Mouse (Mus musculus): Measurements from ENCODE around the gene Tspan5. TPM values are rescaled to one million over a fixed set of nuclear protein-coding genes. Genes with fewer than 3 reads are reported as not detected.

The Tspan5 gene
- total and polyA plus RNA-seq, 3 experiments = 28.1 to 35.1 TPM; not detected in 1

DNA sequence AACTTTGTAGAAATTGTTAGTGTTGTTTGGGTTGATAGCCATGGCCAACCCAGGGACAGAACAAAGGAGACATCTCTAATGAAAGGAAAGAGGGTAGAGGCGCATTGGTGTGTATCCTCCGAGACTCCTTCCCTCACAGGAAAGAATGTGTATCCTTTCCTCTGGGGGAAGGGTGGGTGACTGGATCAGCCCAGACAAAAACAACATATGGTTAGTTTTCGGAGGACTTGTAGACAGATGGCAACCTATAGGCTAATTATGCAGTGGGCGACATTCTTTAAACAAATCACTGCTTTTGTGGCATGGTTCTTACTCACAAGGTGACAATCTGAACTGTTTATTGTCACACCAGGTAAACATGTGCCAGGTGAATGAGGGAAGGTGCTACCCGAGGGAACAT lies 72.5 kb downstream of the Tspan5 start:
- no peak for DNase-seq (ENCODE audit: low read depth, low spot score)
- Histone ChIP-seq H3K36me3 (ENCODE audit: control insufficient read depth in 1 of 2, insufficient read depth in 2 of 2, low read length in 2 of 2) (no peaks in the 10 kb centered on the region; a peak in 1 of 4 replicates), H3K9me3 (replicated peaks; ENCODE audit: insufficient read depth, low read length) (no peaks in the 10 kb centered on the region), H3K79me2 (ENCODE audit: control insufficient read depth, insufficient read depth, low read length, poor library complexity) (peaks cover 10% of the 10 kb centered on the region), H3K9ac (ENCODE audit: control insufficient read depth, low read depth, low read length, poor library complexity, severe bottlenecking) (no peak overlapping the region), H3K27ac (ENCODE audit: control insufficient read depth, low read depth, low read length) (no peak overlapping the region), H3K4me1 (ENCODE audit: control insufficient read depth in 1 of 2, insufficient read depth in 2 of 2, low read length in 2 of 2) (peaks cover 0 to 9% of the 10 kb centered on the region in 2 experiments; a peak in 2 of 4 replicates), H3K4me3 (ENCODE audit: control insufficient read depth in 1 of 2, insufficient read depth in 1 of 2, low read depth in 2 of 2, low read length in 2 of 2) (no peak overlapping the region), H3K27me3 (ENCODE audit: control insufficient read depth in 1 of 2, insufficient read depth in 2 of 2, low read length in 2 of 2) (no peaks in the 10 kb centered on the region)
- TF ChIP-seq RCOR1 (IDR thresholded peaks at IDR 0.05; ENCODE audit: low read depth, low read length) (no peak), ZNF384 (IDR thresholded peaks at IDR 0.05; ENCODE audit: low read depth, low read length) (no peak), SMC3 (IDR thresholded peaks at IDR 0.05; ENCODE audit: low read depth, low read length) (no peak)

DNA sequence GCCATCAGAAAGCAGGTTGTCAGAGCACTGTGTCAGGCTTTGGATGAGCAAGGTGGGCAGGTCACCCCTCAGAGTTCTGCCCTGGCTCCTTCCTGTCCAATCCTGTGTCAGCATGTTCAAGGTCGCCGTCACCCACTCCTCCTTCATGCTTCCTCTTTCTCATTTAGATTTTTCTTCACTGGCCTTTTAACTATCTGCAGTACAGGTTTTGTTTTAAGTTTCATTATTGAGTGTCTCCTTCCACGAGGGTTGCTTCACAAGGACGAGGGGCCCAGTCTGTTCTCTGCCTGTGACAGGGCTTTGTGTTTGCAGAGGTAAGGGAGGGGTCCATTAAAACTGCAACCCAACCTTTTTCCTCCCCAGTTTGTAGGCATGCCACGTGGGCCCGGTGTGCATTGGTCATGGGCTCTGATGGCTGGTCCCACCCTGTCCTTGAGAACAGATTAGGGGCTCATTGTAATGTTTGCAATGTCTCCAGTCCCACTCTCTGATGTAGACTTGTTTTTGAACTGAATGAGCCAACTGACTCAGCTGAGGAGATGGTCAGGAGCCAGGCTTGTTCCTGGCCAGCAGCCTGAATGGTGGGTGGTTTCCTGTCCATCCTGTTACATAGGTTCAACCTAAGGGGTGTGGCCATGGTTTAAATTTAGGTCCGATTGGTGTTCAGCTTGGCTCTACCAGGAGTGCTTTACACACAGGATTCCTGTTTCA lies 73.3 kb downstream of the Tspan5 start:
- Histone ChIP-seq H3K27ac (ENCODE audit: control insufficient read depth, low read depth, low read length) (no peak overlapping the region), H3K4me3 (ENCODE audit: control insufficient read depth in 1 of 2, insufficient read depth in 1 of 2, low read depth in 2 of 2, low read length in 2 of 2) (no peak overlapping the region), H3K9me3 (replicated peaks; ENCODE audit: insufficient read depth, low read length) (no peaks in the 10 kb centered on the region), H3K4me1 (ENCODE audit: control insufficient read depth in 1 of 2, insufficient read depth in 2 of 2, low read length in 2 of 2) (peaks cover 0 to 9% of the 10 kb centered on the region in 2 experiments; a peak in 2 of 4 replicates), H3K9ac (ENCODE audit: control insufficient read depth, low read depth, low read length, poor library complexity, severe bottlenecking) (no peak overlapping the region), H3K27me3 (ENCODE audit: control insufficient read depth in 1 of 2, insufficient read depth in 2 of 2, low read length in 2 of 2) (no peaks in the 10 kb centered on the region), H3K36me3 (ENCODE audit: control insufficient read depth in 1 of 2, insufficient read depth in 2 of 2, low read length in 2 of 2) (no peaks in the 10 kb centered on the region; a peak in 1 of 4 replicates), H3K79me2 (ENCODE audit: control insufficient read depth, insufficient read depth, low read length, poor library complexity) (peaks cover 10% of the 10 kb centered on the region)
- TF ChIP-seq JUND (IDR thresholded peaks at IDR 0.05; ENCODE audit: low read depth, low read length) (no peak), CHD1 (IDR thresholded peaks at IDR 0.05; ENCODE audit: low read depth, low read length) (no peak)
- no peak for DNase-seq (ENCODE audit: low read depth, low spot score)

DNA sequence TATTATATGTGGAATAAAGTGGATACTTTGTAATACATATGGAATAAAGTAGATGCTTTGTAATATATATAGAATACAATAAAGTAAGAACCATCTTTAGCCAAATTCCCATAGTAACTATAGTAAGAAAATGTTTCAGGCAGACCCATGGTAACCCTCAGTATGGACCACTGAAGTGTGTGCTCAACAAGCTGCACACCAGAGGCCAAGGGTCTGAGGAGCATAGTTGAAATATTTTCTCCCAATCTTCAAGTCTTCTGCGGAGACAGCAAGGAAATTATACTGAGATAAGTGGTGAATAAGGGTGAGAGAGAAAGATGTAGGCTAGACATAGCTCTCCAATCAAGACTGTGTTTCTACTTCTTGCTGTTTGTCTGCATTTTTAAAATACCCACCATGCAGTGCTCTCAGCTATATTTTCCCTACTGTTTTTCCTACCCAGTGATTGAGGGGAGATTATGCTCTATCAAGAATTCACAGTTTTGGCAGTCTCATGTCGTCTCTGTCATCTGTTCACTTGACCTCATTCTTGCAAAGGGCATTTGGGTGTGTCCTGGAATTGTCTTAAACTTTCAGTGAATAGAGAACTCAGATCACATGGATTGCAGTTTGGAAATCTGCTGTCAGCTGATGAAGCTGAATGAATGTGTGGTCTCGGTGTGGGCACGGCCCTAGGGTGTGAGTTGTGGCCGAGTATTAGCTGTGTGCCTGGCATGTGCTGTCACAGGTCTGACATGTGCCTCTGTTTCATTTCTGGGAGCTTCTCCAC lies 75.1 kb downstream of the Tspan5 start:
- Histone ChIP-seq H3K36me3 (ENCODE audit: control insufficient read depth in 1 of 2, insufficient read depth in 2 of 2, low read length in 2 of 2) (no peaks in the 10 kb centered on the region; a peak in 1 of 4 replicates), H3K9ac (ENCODE audit: control insufficient read depth, low read depth, low read length, poor library complexity, severe bottlenecking) (no peak overlapping the region), H3K4me3 (ENCODE audit: control insufficient read depth in 1 of 2, insufficient read depth in 1 of 2, low read depth in 2 of 2, low read length in 2 of 2) (no peak overlapping the region), H3K9me3 (replicated peaks; ENCODE audit: insufficient read depth, low read length) (no peaks in the 10 kb centered on the region), H3K4me1 (ENCODE audit: control insufficient read depth in 1 of 2, insufficient read depth in 2 of 2, low read length in 2 of 2) (peaks cover 0 to 9% of the 10 kb centered on the region in 2 experiments; a peak in 2 of 4 replicates), H3K79me2 (ENCODE audit: control insufficient read depth, insufficient read depth, low read length, poor library complexity) (peaks cover 15% of the 10 kb centered on the region), H3K27me3 (ENCODE audit: control insufficient read depth in 1 of 2, insufficient read depth in 2 of 2, low read length in 2 of 2) (no peaks in the 10 kb centered on the region), H3K27ac (ENCODE audit: control insufficient read depth, low read depth, low read length) (no peak overlapping the region)
- TF ChIP-seq USF1 (IDR thresholded peaks at IDR 0.05; ENCODE audit: low read depth, low read length) = no peak
- no peak for DNase-seq (ENCODE audit: low read depth, low spot score)

DNA sequence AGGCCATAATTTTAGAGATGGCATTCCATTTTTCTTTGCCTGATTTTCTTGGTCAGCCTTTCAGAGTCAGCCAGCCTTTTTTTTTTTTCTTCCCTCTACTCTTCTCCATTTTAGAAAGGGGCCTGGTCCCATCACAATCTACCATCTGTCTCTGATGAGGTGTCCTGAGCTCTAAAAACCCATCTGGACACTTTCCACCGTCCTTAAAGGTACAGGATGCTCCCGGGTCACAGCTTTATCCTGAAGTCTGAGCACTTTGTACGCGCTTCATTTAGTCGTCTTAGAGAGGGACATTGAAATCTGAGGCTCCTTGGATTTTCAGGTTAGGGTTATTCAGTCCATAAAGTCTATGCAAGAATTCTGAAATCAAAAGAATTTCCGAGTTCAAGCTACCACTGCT lies 77.9 kb downstream of the Tspan5 start:
- TF ChIP-seq MAX (IDR thresholded peaks at IDR 0.05; ENCODE audit: low read length) (no peak), GABPA (IDR thresholded peaks at IDR 0.05; ENCODE audit: low read depth, low read length) (no peak), GATA1 (IDR thresholded peaks at IDR 0.05; ENCODE audit: low read depth, low read length) (no peak), POLR2AphosphoS2 (IDR thresholded peaks at IDR 0.05; ENCODE audit: low read length) (no peak), CHD2 (IDR thresholded peaks at IDR 0.05; ENCODE audit: low read length) (no peak), EP300 (IDR thresholded peaks at IDR 0.05; ENCODE audit: low read depth in 1 of 2, low read length in 2 of 2) (no peak), TCF12 (IDR thresholded peaks at IDR 0.05; ENCODE audit: low read depth, low read length) (no peak), ZKSCAN1 (IDR thresholded peaks at IDR 0.05; ENCODE audit: low read depth, low read length) (no peak), NRF1 (IDR thresholded peaks at IDR 0.05; ENCODE audit: insufficient read depth, low read depth, low read length, poor library complexity, severe bottlenecking) (no peak), ELF1 (IDR thresholded peaks at IDR 0.05; ENCODE audit: low read depth, low read length) (no peak)
- DNase-seq (ENCODE audit: low read depth, low spot score) = no peak
- peaks cover 0 to 8% of the 10 kb centered on the region in 2 experiments; a peak in 2 of 4 replicates for H3K4me1 ChIP-seq (ENCODE audit: control insufficient read depth in 1 of 2, insufficient read depth in 2 of 2, low read length in 2 of 2)

More for the DNA sequence above, 77.9 kb downstream of the Tspan5 start:
- Histone ChIP-seq H3K27me3 (ENCODE audit: control insufficient read depth in 1 of 2, insufficient read depth in 2 of 2, low read length in 2 of 2) (no peaks in the 10 kb centered on the region), H3K9me3 (replicated peaks; ENCODE audit: insufficient read depth, low read length) (no peaks in the 10 kb centered on the region), H3K79me2 (ENCODE audit: control insufficient read depth, insufficient read depth, low read length, poor library complexity) (peaks cover 13% of the 10 kb centered on the region), H3K9ac (ENCODE audit: control insufficient read depth, low read depth, low read length, poor library complexity, severe bottlenecking) (no peak overlapping the region), H3K27ac (ENCODE audit: control insufficient read depth, low read depth, low read length) (no peak overlapping the region), H3K36me3 (ENCODE audit: control insufficient read depth in 1 of 2, insufficient read depth in 2 of 2, low read length in 2 of 2) (no peaks in the 10 kb centered on the region), H3K4me3 (ENCODE audit: control insufficient read depth in 1 of 2, insufficient read depth in 1 of 2, low read depth in 2 of 2, low read length in 2 of 2) (no peak overlapping the region)

Data from MEL (cell line).